Mouse (Mus musculus): ENCODE measurements at regions not wholly inside any gene's neighbourhood (a gene's known extent, or its start where the extent isn't known, plus 50 kb on each side); places are given as distances from the start of the nearest gene placed in this dataset.
"Not testable (repeated sequence)": the region's sequence is repeated elsewhere in the genome, so short reads cannot be mapped to it uniquely, and the experiment has no call there.

GRCm38 (mm10) chr8:71823655-71824622, 57.9 kb upstream of the Zfp709 start:
- not testable (repeated sequence) for DNase-seq

DNA sequence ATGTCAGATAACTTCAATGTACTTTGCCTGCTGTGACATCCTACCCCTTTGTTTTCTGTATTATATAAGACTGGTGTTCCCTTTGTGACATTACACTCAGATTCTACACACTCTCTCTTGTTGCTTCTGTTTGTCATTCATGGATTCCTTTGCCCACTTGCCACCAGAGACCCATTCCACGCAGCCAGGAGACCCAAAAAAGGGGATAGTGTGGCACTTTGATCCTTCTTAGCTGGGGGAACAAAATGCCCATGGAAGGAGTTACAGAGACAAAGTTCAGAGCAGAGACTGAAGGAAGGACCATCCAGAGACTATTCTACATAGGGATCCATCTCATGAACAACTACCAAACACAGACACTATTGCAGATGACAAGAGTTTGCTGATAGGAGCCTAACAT, 59.1 kb upstream of the Zfp709 start:
- not testable (repeated sequence) for DNase-seq

- not testable (repeated sequence) for DNase-seq
Measured at GRCm38 (mm10) chr8:71819936-71820335, 61.9 kb upstream of the Zfp709 start.

DNA sequence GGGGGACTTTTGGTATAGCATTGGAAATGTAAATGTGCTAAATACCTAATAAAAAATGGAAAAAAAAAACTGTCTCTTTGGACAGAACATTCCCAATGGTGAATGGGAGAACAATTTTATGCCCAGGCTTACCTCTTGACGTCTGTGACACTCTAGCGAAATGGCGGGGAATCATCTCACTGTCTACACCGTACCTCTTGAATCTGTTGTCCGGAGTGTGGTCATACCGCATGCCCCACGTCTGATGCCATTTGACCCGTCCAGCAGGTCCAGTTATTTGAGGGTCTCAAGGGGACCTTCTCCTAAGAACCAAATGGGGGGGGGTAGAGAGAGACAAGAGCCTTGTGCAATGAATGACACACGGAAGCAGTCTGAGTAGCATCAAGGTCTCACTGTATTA, 62.4 kb upstream of the Zfp709 start:
- DNase-seq, result not testable (repeated sequence)

- not testable (repeated sequence) for DNase-seq
Measured at GRCm38 (mm10) chr8:71816272-71817034, 65.4 kb upstream of the Zfp709 start.

DNA sequence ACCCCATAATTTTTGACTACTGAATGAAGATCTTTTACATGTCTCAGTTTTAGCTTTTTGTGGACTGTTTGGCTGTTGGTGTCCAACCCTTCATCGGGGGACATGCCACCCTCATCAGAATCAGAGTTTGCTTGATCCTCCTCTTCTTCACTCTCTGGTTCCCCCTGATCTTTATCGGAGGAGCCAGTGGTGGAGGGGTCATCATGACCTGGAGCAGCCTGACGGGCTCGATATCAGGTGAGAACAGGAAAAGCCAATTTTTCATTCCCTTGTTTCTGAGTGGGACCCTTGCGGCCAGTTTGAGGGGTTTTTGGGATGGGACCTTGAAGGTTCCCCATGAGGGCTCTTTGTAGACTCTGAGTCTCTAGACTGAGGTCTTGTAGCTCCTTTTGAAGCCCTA, 66.0 kb upstream of the Zfp709 start:
- DNase-seq, result not testable (repeated sequence)

- not testable (repeated sequence) for DNase-seq
Measured at GRCm38 (mm10) chr8:71814740-71815514, 66.9 kb upstream of the Zfp709 start.

DNA sequence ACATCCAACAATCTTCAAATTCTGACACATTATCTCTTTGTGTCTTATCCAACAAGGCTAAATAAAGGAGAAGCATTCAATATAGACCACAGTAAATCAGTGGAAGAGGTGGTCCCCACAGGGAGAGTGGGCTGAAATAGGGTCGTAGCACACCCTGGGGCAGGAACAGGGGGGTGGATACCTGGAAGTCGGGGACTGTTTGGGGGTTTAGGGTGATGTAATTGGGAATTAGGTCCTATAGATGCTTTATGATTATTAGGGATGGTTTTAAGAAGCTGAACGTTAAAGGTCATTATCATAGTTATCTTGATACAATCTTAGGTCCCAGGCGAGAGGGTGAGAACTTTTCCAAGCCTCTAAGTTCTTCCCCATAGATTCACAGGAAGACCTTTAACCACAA, 67.9 kb upstream of the Zfp709 start:
- not testable (repeated sequence) for DNase-seq

DNA sequence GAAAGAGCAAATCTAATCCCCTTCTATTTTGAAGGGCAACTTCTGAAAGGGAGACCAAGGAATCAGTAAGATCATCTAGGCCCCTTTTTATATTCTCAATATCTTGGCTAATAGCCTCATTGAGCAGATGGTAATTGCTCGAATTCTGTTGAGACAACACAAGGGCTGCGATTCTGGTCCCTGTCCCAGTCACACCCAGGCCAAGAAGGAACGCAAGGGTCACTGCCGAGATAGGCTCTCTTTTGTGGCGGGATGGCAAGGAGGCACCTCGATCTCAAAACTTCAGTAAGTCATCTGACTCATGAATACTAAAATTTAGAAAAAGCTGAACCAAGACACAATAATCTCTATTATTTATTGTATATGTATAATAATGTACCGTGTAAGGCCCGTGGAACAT, 68.6 kb upstream of the Zfp709 start:
- not testable (repeated sequence) for DNase-seq

GRCm38 (mm10) chr8:71807788-71808187, 74.0 kb upstream of the Zfp709 start:
- DNase-seq, result not testable (repeated sequence)

DNA sequence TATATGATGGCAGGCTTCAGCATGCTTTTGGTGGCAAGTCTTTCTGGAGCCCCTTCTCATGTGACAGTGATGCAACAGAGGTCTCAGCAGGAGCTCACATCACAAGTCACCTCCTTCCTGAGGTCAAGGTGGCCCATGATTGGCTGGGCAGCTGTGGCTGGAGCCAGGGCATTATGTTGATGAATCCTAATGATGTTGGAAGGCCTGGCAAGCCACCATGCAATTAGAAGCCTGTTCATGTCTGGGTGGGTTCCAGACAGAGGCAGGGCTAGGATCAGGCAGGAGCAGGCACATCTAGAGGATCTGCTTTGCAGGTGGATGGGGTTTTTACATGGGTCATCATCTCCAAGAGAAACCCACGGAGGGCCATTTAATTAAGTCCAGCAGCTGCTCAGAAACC, 77.2 kb upstream of the Zfp709 start:
- DNase-seq, result not testable (repeated sequence)

GRCm38 (mm10) chr8:71802226-71802625, 76.7 kb upstream of the Fcho1 start:
- not testable (repeated sequence) for DNase-seq

GRCm38 (mm10) chr8:71789031-71789460, 63.5 kb upstream of the Fcho1 start:
- peak in 1 of 2 experiments; percentile 10 for DNase-seq

DNA sequence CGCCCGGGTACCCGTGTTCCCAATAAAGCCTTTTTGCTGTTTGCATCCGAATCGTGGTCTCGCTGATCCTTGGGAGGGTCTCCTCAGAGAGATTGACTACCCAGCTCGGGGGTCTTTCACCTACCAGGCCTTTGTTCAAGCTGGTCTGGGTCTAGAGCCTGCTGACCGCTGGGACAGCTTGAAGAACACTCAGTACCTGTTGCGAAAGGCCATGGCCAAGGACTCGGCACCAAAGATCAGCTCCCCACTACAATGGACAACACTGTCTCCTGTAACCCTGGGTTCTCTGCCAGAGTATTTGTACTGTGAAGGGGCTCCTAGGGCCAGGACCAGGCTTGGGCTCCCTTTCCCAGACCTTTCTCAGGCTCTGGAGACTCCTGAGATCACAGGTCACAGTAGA, 55.1 kb upstream of the Fcho1 start:
- not testable (repeated sequence) for DNase-seq

DNA sequence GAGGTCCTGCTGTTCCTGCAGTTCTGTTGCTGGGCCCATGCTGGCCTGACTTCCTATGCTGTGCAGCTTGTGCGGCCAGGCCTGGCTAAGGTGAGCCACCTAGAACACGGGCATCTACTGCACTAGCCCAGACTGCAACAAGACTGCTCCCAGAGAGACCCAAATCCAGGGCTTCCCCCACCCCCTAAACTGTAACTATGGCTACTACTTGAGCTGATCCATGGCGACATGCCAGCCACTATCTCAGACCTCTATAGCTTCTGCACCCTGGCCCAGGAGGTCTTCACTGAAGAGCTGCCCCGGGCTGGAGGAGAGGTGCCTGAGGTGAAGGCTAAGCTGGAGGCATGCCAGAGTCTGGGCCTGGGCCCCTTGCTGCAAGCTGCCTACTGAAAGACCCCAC, 54.3 kb upstream of the Fcho1 start:
- not testable (repeated sequence) for DNase-seq

DNA sequence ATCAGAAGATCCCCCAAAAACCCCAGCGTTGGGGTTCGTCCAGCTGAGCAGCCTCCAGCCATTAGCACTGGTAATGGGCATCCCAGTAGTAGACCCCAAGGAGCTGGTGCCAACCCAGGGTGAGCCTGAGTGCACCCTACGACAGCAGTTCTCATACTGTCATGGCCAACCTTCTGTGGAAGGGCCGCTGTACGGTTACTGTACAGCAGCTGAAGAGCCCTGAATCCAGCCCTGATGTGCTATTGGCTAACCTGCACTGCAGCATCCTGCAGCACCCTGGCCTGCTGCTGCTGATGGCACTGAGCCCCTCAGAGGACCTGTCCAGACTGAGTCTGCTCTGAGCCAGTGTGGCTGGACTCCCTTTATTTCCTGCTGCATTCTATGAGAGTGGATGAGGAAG, 53.9 kb upstream of the Fcho1 start:
- not testable (repeated sequence) for DNase-seq

- DNase-seq, result no peak
Measured at GRCm38 (mm10) chr8:71778916-71779315, 53.4 kb upstream of the Fcho1 start.

All from cerebellum, adult 18-20 months (tissue).